Mouse (Mus musculus) CH12.LX (cell line): Measurements from ENCODE around the gene Dbt. TPM values are rescaled to one million over a fixed set of nuclear protein-coding genes. Genes with fewer than 3 reads are reported as not detected.

ENCODE experiments used
- DNase-seq: peaks from one replicate; pipeline ENCODE4 v3.0.0-alpha.2; 2013; ENCODE audit errors: extremely low read depth
- H3K27ac ChIP-seq: 2 replicates; pipeline ENCODE4 v1.5.1; 2012; ENCODE audit warnings: low read depth, mild to moderate bottlenecking, control low read depth, moderate library complexity; ENCODE audit not compliant: insufficient read depth
- H3K27me3 ChIP-seq: replicated peaks from 2 replicates; pipeline ENCODE3; 2012; ENCODE audit warnings: inconsistent platforms
- H3K36me3 ChIP-seq, 2 experiments: replicated peaks in 1 of 2; 2 replicates each; pipeline versions ENCODE3 to v1.6.1; 2012; ENCODE audit warnings: inconsistent platforms in 1 of 2, low read length in 1 of 2, mild to moderate bottlenecking in 1 of 2, mixed read lengths in 1 of 2, moderate library complexity in 1 of 2; ENCODE audit not compliant: control insufficient read depth in 1 of 2, insufficient read depth in 1 of 2
- H3K4me1 ChIP-seq, 2 experiments: 2 replicates each; pipeline ENCODE4 v1.6.1; 2012; ENCODE audit warnings: inconsistent platforms in 1 of 2, moderate library complexity in 1 of 2; ENCODE audit not compliant: insufficient read depth in 2 of 2, control insufficient read depth in 1 of 2
- H3K4me2 ChIP-seq: 2 replicates; pipeline ENCODE4 v1.6.1; 2012; ENCODE audit warnings: low read depth, mild to moderate bottlenecking, control low read depth; ENCODE audit not compliant: poor library complexity, insufficient read depth, severe bottlenecking
- H3K4me3 ChIP-seq, 3 experiments: fragments of 150-350 bp in 1 of 3; sonication (generic) in 1 of 3; replicated peaks in 1 of 3; 2 replicates each; pipeline versions ENCODE3 to v1.5.1; 2011 to 2012; ENCODE audit warnings: low read depth in 2 of 3, low read length in 2 of 3, mild to moderate bottlenecking in 2 of 3, moderate library complexity in 2 of 3, control low read depth in 1 of 3, improper control_type of control experiment in 1 of 3, inconsistent platforms in 1 of 3, mixed read lengths in 1 of 3; ENCODE audit not compliant: poor library complexity in 1 of 3
- H3K79me2 ChIP-seq: replicated peaks from 2 replicates; pipeline ENCODE4 v1.6.1; 2012; ENCODE audit warnings: mild to moderate bottlenecking, moderate library complexity; ENCODE audit not compliant: control insufficient read depth, poor library complexity, insufficient read depth, severe bottlenecking; ENCODE audit errors: extremely low read depth
- H3K9ac ChIP-seq: 2 replicates; pipeline ENCODE4 v1.6.1; 2012; ENCODE audit warnings: low read depth, mild to moderate bottlenecking, control low read depth, moderate library complexity; ENCODE audit not compliant: insufficient read depth
- H3K9me3 ChIP-seq: replicated peaks from 2 replicates; pipeline ENCODE3; 2012; ENCODE audit warnings: low read length, inconsistent platforms, mixed read lengths
- BHLHE40 ChIP-seq: IDR thresholded peaks from 2 replicates; pipeline ENCODE4 v1.6.1; 2011; ENCODE audit warnings: mild to moderate bottlenecking, low read depth, low read length, improper control_type of control experiment
- CHD2 ChIP-seq: IDR thresholded peaks from 2 replicates; pipeline ENCODE4 v1.6.1; 2011; ENCODE audit warnings: low read length, improper control_type of control experiment
- CTCF ChIP-seq, 2 experiments: IDR thresholded peaks in 1 of 2; conservative IDR thresholded peaks in 1 of 2; 2 replicates each; pipeline ENCODE4 v1.5.1; 2011 to 2012; ENCODE audit warnings: low read depth in 2 of 2, low read length in 2 of 2, improper control_type of control experiment in 1 of 2, inconsistent platforms in 1 of 2, mild to moderate bottlenecking in 1 of 2, moderate library complexity in 1 of 2
- E2F4 ChIP-seq: IDR thresholded peaks from 2 replicates; pipeline ENCODE4 v1.6.1; 2011; ENCODE audit warnings: low read depth, low read length, improper control_type of control experiment; ENCODE audit not compliant: insufficient replicate concordance
- ELF1 ChIP-seq: IDR thresholded peaks from 2 replicates; pipeline ENCODE4 v1.6.1; 2014; ENCODE audit warnings: low read depth, mild to moderate bottlenecking, inconsistent platforms, low read length, improper control_type of control experiment
- EP300 ChIP-seq: IDR thresholded peaks from 2 replicates; pipeline ENCODE4 v1.6.1; 2011; ENCODE audit warnings: low read length, improper control_type of control experiment
- GABPA ChIP-seq: IDR thresholded peaks from 2 replicates; pipeline ENCODE4 v1.6.1; 2012; ENCODE audit warnings: low read depth, low read length, improper control_type of control experiment, inconsistent platforms; ENCODE audit not compliant: insufficient replicate concordance
- HCFC1 ChIP-seq: IDR thresholded peaks from 2 replicates; pipeline ENCODE4 v1.6.1; 2012; ENCODE audit warnings: low read depth, mild to moderate bottlenecking, inconsistent platforms, low read length, improper control_type of control experiment
- IRF4 ChIP-seq: IDR thresholded peaks from 2 replicates; pipeline ENCODE4 v1.6.1; 2014; ENCODE audit warnings: low read depth, mild to moderate bottlenecking, inconsistent platforms, low read length, improper control_type of control experiment
- KAT2A ChIP-seq: IDR thresholded peaks from 2 replicates; pipeline ENCODE4 v1.6.1; 2012; ENCODE audit warnings: low read length, improper control_type of control experiment, inconsistent platforms; ENCODE audit not compliant: insufficient replicate concordance
- MAX ChIP-seq: IDR thresholded peaks from 2 replicates; pipeline ENCODE4 v1.6.1; 2011; ENCODE audit warnings: low read length, improper control_type of control experiment
- MEF2A ChIP-seq: IDR thresholded peaks from 2 replicates; pipeline ENCODE4 v1.6.1; 2014; ENCODE audit warnings: low read depth, mild to moderate bottlenecking, inconsistent platforms, low read length, improper control_type of control experiment, borderline replicate concordance
- MXI1 ChIP-seq: IDR thresholded peaks from 2 replicates; pipeline ENCODE4 v1.6.1; 2011; ENCODE audit warnings: mild to moderate bottlenecking, low read depth, low read length, improper control_type of control experiment
- NELFE ChIP-seq: IDR thresholded peaks from 2 replicates; pipeline ENCODE4 v1.6.1; 2011; ENCODE audit warnings: low read depth, low read length, improper control_type of control experiment
- NRF1 ChIP-seq: IDR thresholded peaks from 2 replicates; pipeline ENCODE4 v1.6.1; 2014; ENCODE audit warnings: low read depth, mild to moderate bottlenecking, inconsistent platforms, low read length, improper control_type of control experiment, moderate library complexity
- POLR2A ChIP-seq: IDR thresholded peaks from 2 replicates; pipeline ENCODE4 v1.6.1; 2011; ENCODE audit warnings: low read depth, mild to moderate bottlenecking, improper control_type of control experiment, low read length
- POLR2AphosphoS2 ChIP-seq: IDR thresholded peaks from 2 replicates; pipeline ENCODE4 v1.6.1; 2011; ENCODE audit warnings: low read depth, low read length, improper control_type of control experiment
- RAD21 ChIP-seq: IDR thresholded peaks from 2 replicates; pipeline ENCODE4 v1.6.1; 2011; ENCODE audit warnings: low read depth, mild to moderate bottlenecking, low read length, improper control_type of control experiment, moderate library complexity
- SIN3A ChIP-seq: IDR thresholded peaks from 2 replicates; pipeline ENCODE4 v1.6.1; 2012; ENCODE audit warnings: low read length, improper control_type of control experiment, inconsistent platforms
- SMC3 ChIP-seq: IDR thresholded peaks from 2 replicates; pipeline ENCODE4 v1.6.1; 2011; ENCODE audit warnings: low read depth, low read length, improper control_type of control experiment
- TBP ChIP-seq: conservative IDR thresholded peaks from 2 replicates; pipeline ENCODE4 v1.6.1; 2011; ENCODE audit warnings: low read depth, low read length, improper control_type of control experiment
- TCF12 ChIP-seq: IDR thresholded peaks from 2 replicates; pipeline ENCODE4 v1.6.1; 2014; ENCODE audit warnings: low read depth, mild to moderate bottlenecking, inconsistent platforms, low read length, improper control_type of control experiment
- USF1 ChIP-seq: IDR thresholded peaks from 2 replicates; pipeline ENCODE4 v1.6.1; 2014; ENCODE audit warnings: low read depth, mild to moderate bottlenecking, inconsistent platforms, low read length, improper control_type of control experiment
- ZMIZ1 ChIP-seq: IDR thresholded peaks from 2 replicates; pipeline ENCODE4 v1.6.1; 2012; ENCODE audit warnings: low read depth, mild to moderate bottlenecking, inconsistent platforms, low read length, improper control_type of control experiment
- dilution Hi-C: fragments of 300-500 bp; cut with MboI; formaldehyde crosslinking; loops from 2 replicates; pipeline ENCODE4 v1.14.3; 2020; ENCODE audit warnings: low sequenced_read_pairs; ENCODE audit not compliant: extremely low pct_unique_long_range_greater_than_20kb, extremely low pct_ligation_motif_present
- in situ Hi-C: fragments of 300-500 bp; cut with MboI; formaldehyde crosslinking; loops from 3 replicates; pipeline ENCODE4 v1.14.3; 2019; ENCODE audit warnings: low sequenced_read_pairs, low pct_ligation_motif_present, low pct_unique_long_range_greater_than_20kb, mixed read lengths
- polyA plus RNA-seq: library from polyadenylated mRNA; unstranded; fragments of >175 nt; gene quantifications from 2 replicates; pipeline ENCODE4 v1.2.1, GENCODE M21; 2012; ENCODE audit warnings: low read depth; ENCODE audit not compliant: insufficient read length
- total RNA-seq, 2 experiments: library from RNA; depleted of rRNA; stranded (reverse); fragments of 300-350 nt in 1 of 2; fragments of >200 nt in 1 of 2; gene quantifications; 2 replicates each; pipeline ENCODE4 v1.2.3; 2012 to 2014

The Dbt gene
- total and polyA plus RNA-seq, 3 experiments, result 11.2 to 21.3 (median 20.4) TPM

- Histone ChIP-seq H3K79me2 (peaks cover 27% of the 10 kb centered on the region), H3K9ac (peak within 1 kb of the TSS; percentile 91), H3K9me3 (no peaks in the 10 kb centered on the region), H3K4me1 (peaks cover 7 to 41% of the 10 kb centered on the region in 2 experiments), H3K27ac (peak within 1 kb of the TSS; percentile 7; the same call in 1 of the 2 replicates), H3K27me3 (no peaks in the 10 kb centered on the region), H3K4me2 (peak within 1 kb of the TSS; percentile 94), H3K4me3 (peak within 1 kb of the TSS; percentile 80 to 88 (median 87)), H3K36me3 (peaks cover 19 to 33% of the 10 kb centered on the region in 2 experiments)
- TF ChIP-seq BHLHE40, result no peak
- TF ChIP-seq TBP, result 0 out of 2 replicates have a peak, but pooled peaks have one; percentile 32
- TF ChIP-seq GABPA, result no peak; the same call in 1 of the 2 replicates
- TF ChIP-seq ELF1, result peak; percentile 94
- TF ChIP-seq E2F4, result no peak
- peak; percentile 83 for TF ChIP-seq SIN3A
- peak; percentile 97 for TF ChIP-seq NRF1
- TF ChIP-seq SMC3, result peak; percentile 80
- TF ChIP-seq CHD2, result no peak
- no peak for TF ChIP-seq USF1
- peak; percentile 89 for TF ChIP-seq POLR2A
- peak; percentile 57; the same call in 1 of the 2 replicates for TF ChIP-seq MAX
- TF ChIP-seq RAD21, result peak; percentile 74
- TF ChIP-seq CTCF (conservative IDR thresholded peaks at IDR 0.05 in 1 of 2, IDR thresholded peaks at IDR 0.05 in 1 of 2; ENCODE audit: low read depth in 2 of 2, low read length in 2 of 2), result peak; percentile 65 to 97
- TF ChIP-seq KAT2A, result peak; percentile 89
- TF ChIP-seq HCFC1, result peak; percentile 77
- no peak for TF ChIP-seq EP300
- TF ChIP-seq POLR2AphosphoS2, result peak; percentile 27; the same call in 1 of the 2 replicates
- TF ChIP-seq NELFE, result peak; percentile 86
- peak; percentile 82 for TF ChIP-seq IRF4
- TF ChIP-seq MEF2A, result peak; percentile 60; the same call in 1 of the 2 replicates
- TF ChIP-seq TCF12, result peak; percentile 84
- no peak; the same call in 1 of the 2 replicates for TF ChIP-seq ZMIZ1
- TF ChIP-seq MXI1, result peak; percentile 99
- dilution Hi-C loops (no loop called here), in situ Hi-C loops (loop anchor here (25.0 kb wide), 1 partner anchor 229 kb away; no protein-coding TSS in a partner anchor)
- peak; percentile 97 for DNase-seq
Observed at GRCm38 (mm10) chr3:116507772-116508351, 5.0 kb upstream of the Dbt start, which contains the start of gene Rtca. Gene Rtca (minus strand): TSS chr3:116508208.
